Mouse (Mus musculus) cerebellum, adult 2 months (tissue): ENCODE measurements around the gene 4930512M02Rik.

Experiments used
- CTCF ChIP-seq: fragments of 200-500 bp; IDR thresholded peaks from 2 replicates; pipeline ENCODE4 v1.5.1; 2011; ENCODE audit warnings: low read depth, mild to moderate bottlenecking, control low read depth, low read length, moderate library complexity, borderline replicate concordance; ENCODE audit not compliant: insufficient read depth
- POLR2A ChIP-seq: fragments of 200-500 bp; IDR thresholded peaks from 2 replicates; pipeline ENCODE4 v1.6.1; 2011; ENCODE audit warnings: low read length, control low read depth, borderline replicate concordance; ENCODE audit not compliant: insufficient read depth

- TF ChIP-seq CTCF (no peak), POLR2A (no peak)
These were observed 33.0 kb upstream of the 4930512M02Rik start for GRCm38 (mm10) chr11:11660651-11661050.
